Mouse (Mus musculus): ENCODE measurements at regions not wholly inside any gene's neighbourhood (a gene's known extent, or its start where the extent isn't known, plus 50 kb on each side); places are given as distances from the start of the nearest gene placed in this dataset.

DNA sequence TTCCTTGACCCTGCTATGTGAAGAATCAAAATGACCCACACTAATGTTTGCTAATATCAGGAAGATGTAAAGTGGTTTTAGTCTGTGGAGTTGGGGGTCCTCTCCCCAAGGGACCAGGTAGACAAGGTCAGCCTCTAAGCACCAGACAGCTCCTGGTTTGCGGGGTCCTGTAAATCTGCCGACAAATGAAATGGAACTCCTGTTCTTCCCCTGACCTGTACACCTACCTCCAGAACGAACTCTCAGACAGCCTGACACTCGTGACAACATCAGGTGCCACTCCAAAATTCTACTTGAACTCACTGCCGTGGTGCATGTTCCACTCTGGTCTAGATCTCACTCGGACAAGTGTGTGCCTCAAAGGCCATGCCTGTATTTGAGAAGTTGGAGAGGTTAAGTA, 121.8 kb upstream of the Cdkn3 start:
- DNase-seq (ENCODE audit: low spot score): no peak

DNA sequence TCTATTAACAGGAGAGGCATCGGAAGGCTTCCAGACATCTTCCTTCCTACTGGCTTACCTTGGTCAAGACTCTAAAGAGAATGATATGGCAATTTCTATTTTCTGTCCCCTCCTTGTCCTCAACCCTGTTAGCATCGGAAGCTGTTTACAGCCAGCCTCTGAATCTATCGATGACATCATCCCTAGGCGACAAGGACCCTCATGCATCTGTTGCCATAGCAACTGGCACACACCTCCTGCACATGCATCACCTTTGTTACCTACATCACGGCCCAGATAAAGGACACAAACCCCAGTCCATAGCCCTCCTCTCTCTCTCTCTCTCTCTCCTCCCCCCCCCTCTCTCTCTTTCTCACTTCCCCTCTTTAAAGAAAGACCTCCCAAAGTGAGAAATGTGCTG, 123.1 kb upstream of the Cdkn3 start:
- DNase-seq (ENCODE audit: low spot score): no peak

DNA sequence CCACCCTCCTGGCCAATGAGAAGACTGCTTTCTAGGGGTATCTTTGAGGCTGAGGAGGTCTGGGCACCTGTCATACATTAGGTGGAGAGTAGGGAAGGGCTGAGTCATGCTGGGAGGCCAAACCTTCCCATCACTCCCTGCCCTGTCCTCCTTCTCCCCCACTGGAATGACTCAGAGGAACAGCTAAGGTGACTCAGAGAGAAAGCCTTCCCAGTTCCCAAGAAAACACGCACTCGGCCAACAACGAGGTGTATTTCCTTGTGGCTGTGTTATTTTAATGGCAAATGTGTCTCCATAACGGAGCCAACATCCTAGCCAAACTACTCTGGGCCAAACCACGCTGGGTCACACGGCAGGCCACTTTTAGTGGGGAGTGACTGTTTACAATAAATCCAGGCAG, 124.0 kb upstream of the Cdkn3 start:
- DNase-seq (ENCODE audit: low spot score): no peak

DNA sequence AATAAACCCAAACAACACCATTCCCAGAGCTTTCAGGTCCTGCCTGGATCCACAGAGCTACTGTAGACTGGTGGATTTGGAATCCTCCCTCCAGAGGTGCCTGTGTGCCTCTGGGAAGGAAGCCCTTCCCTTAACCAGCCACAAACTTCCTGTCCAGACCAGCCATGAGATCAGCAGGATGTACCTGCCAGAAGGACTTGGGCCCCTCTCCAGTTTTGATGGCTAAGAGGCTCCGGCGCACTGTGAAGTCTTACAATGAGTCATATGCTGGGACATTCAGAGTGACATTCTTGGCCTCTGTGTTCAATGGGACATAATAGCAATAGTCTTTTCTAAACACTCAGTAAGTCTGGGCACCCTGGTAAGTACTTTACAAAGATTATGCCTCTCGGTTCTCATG, 125.0 kb upstream of the Cdkn3 start:
- no peak for DNase-seq (ENCODE audit: low spot score)

DNA sequence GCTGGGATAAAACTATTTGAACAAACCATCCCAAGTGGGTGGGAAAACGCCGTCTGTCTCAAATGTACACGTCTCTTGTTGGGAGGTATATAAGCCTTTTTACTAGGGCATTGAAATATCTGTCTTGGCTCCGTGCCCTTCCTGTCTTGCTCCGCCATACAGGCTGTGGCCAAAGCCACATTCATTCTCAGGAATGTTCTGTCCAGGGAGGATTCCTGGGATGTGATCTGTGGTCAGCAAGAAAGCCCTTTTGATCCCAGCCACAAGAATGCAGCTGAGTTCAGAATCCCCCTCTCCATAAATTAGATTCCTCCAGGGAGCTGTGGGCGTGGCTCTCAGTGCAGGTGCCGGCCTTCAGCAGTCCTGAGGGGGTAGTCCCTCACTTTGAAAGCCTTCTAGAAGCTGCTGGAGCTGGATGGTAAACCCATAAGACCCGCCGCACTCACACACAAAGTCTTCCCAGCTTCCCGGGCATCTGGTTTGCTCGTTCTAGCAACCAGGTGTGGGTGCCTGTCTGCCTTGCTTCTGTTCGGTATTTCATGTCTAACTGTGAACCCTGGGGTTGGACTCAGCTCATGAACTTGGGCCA, 125.6 kb upstream of the Cdkn3 start:
- no peak for DNase-seq (ENCODE audit: low spot score)

DNA sequence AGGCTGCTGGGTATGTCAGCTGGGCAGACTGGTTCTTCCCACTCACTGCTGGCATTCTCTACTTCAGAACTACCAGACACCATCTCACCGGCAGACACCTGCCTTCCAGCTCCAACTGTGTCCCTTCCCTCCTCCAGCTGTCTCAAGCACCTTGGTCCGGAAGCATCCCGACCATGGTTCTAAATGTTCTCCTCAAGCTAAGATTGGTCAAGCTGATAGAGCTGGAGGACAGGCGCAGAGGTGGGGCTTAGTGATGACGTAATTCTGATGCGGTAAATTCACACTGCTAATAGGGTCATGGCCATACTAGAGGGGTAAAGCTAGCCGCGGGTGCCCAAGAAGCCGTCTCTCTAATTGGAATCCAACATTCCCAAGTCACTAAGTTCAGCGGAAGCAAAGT, 126.1 kb upstream of the Cdkn3 start:
- DNase-seq (ENCODE audit: low spot score): no peak

DNA sequence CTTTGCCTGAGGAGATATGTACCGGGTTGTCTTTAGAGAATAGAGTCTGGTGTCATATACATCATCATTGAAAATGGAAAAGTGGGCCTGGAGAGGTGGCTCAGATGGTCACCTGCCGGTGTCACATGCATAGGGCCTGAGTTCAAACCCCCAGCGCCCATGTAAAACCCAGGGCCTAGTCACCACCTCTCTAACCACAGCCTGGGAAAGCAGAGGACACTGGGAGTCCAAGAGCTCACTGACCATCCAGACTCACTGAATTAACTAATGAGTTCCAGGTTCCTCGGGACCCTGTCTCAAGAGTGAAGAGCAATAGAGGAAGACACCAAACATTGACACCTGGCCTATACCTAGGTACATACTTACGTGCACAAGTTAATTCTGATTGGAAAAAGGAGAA, 132.7 kb upstream of the Cdkn3 start:
- no peak for DNase-seq (ENCODE audit: low spot score)

DNA sequence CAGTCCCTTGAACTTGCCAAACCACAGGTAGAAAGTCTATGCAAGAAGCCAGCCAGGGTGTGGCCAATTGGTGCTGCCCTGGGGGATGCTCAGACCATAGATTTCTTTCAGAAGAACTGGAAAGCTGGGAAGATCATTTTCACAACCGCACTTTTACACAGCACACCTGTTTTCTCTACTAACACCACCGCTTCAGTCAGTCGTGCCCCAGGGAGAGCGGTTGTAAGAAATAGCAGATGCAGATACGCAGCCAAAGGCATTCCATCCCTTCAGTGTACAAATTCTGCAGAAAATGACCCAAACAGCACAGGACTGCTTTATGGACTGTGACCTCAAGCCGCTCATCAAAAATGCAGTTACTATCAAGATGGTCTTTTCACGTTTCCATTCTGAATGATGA, 134.6 kb upstream of the Cdkn3 start:
- DNase-seq (ENCODE audit: low spot score): no peak

DNA sequence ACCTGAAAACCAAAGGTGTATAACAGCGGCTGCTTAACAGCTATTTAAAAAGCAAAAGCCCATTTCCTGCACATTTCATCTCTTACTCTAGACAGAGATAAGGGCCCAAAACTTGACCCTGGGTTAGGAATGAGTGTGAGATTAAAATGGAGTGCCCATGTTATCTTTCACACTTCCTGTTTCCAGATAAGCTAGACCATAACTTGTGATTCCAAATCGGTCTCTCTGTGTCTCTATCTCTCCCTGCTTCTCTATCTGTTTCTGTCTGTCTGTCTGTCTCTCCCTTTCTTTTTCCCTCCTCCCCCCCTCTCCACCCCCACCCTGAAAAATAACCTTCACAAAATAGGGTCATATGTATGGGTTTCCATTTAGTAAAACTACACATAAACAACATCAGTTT, 136.7 kb upstream of the Cdkn3 start:
- no peak for DNase-seq (ENCODE audit: low spot score)

DNA sequence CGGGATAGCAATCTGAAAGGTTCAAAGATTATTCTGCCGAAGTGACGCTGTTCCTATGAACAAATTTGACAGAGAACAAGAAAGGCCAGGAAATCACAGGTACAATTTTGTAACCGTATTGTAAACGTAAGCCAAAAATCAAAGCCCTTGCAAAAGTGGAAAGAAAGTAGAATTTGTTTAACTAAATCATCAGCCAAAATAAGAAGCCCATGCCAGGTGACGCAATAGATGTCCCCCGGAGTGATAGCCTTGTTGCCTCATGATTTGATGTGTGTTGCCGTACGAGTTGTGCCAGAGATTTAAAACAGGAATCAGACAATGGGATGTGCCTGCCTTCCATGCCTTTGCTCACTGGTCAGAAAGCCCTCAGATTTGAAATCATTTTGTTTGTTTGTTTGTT, 144.3 kb upstream of the Cdkn3 start:
- no peak for DNase-seq (ENCODE audit: low spot score)

DNA sequence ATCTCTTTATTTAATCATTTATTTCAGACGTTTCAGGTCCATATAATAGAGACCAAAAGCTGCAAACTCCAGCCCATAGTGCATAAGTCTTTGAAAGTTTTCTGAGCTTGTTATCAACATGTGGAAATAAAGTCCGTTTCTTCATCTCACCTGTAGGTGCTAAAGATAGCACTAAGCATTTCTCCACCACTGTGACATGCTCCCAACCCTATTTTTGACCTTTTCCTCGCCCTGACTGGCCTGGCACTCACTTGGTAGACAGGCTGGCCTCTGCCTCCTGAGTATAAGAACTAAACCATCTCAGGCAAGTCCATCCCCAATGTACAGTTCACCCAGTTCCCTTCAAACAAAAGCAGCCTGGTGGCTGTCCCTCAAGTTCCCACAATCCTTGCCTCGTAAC, 145.4 kb upstream of the Cdkn3 start:
- no peak for DNase-seq (ENCODE audit: low spot score)

DNA sequence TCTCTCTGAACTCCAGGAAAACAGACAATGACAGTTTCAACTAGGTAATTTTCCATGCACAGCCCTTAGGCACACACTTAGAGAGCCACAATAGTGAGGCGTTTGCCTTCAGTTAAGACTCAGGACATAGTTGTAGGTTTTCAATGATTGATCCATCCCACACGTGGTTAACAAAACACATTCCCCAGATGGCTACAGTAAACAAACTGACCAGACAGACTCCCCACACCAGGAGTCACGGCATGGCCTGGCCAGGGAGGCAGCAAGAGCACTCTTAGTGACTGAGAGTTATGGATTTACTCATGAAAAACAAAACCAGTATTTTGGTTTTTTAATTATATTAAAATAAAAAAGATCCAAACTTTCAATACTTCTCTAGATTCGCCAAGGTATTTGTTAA, 146.6 kb upstream of the Cdkn3 start:
- no peak for DNase-seq (ENCODE audit: low spot score)

DNA sequence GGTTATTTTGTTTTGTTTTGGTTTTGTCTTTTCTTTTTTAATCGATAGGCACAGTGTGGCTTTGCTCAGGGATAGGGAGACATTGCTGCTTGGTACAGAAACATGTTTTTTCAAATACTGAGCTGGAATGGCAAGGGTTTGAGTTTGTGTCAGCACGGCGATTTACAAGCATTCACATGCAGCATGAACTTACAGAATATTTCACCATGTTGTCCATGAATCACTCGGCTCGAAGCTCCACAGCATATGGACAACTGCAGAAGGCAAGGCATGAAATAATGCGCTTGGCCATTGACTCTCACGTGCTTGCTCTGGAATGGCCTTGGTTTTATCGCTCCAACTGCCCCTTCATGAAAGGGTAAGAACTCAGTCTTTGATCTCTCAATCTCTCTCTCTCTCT, 147.1 kb upstream of the Cdkn3 start:
- no peak for DNase-seq (ENCODE audit: low spot score)

DNA sequence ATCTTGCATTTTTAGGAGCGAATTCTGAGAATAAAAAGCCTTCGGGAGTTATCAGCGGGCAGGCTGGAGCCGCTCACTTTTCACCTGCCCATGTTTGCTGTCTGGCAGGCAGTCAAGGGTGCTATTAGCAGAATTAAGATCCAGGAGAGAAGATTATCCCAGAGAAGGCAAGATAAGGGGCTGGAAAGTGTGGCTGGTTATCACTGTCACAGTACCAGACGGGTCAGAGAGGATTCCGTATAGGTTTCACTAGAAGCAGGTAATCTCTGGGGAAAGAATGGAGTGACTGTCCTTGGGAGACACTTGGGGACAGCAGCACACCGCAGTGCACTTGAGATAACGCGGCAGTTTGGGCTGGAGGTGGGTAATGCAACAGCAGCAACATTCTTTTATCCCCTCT, 147.8 kb upstream of the Cdkn3 start:
- DNase-seq (ENCODE audit: low spot score): no peak

DNA sequence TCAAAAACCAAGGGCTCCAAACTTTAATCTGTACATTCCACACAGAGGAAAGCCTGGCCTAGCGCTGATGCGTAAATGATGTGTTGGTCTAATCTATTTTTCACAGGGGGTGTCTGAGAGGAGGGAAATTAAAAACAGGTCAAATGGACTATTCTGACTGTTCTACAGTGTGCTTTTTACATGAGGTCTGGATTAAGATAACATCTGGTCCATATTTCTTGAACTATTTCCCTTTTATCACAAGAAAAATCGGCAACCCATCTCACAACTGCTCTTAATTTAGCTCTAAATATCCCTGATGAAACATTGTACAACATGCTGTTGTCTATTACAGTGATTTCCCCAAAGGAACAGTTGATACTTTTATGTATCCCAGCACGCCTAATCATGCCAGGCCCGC, 149.4 kb upstream of the Cdkn3 start:
- DNase-seq (ENCODE audit: low spot score): no peak

DNA sequence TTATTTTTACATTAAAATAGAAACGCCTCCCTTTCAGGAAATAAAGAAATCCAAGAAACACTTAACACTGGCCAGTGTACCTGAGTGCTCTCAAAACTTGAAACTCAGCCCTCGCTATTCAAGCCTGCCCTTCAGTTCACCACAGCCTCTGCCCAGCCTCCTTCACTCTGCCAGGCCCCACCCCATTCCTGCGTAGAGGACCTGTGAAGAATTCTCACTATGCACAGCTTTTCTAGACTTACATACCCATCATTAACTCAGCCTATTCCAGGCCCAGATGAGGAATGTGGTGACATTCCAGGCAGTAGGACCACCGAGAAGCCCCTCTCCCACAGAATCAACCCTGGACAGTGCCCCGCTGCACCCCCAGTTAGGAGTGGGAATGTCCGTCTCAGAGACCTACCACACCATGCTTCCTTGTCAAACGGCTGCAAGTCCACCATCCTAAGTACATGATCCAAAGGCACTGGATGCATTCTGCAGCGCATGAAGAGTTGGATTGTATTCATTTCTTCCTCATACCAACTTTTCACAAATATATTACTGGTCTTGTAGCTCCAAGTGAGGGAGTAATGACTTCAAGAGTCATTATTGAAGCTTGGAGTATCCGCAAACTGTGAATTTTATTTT, 150.0 kb upstream of the Cdkn3 start:
- no peak for DNase-seq (ENCODE audit: low spot score)

DNA sequence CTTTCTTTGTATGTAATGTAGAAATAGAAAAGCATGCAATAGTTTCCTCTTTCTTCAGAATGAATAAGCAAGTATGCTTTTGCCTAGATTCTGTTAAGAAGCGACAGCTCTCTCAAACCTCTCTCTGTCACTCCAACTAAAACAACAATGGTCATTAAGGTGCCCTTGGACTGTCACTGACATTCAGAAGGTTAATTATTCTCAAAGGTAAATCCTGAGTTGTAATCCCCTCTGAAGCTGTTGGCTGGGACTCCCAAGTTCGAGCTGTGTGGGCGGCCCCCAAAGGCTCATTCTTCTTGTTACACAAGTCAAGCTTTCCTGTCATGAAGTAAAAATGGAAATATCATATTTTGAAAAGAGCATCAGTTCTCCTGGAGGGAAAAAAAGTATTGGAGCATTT, 153.6 kb upstream of the Cdkn3 start:
- no peak for DNase-seq (ENCODE audit: low spot score)

DNA sequence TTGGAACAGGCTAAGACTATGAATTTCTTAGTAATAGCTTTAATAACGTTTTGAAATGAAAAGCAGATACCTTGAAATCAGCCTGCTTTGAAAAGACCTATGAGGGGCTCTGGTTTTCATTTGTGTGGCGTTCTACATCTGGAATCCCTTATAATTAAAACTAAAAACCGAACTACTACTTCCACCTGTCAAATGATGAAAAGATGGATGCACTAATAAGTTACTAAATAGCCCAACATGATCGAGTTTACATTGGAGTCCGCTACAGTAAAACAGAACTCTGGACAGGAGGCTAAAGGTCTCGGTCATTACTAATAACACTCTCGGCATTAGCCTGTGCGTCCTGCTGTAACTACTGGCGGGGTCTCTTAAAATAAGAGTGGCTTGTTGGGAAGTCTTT, 154.3 kb upstream of the Cdkn3 start:
- no peak for DNase-seq (ENCODE audit: low spot score)

DNA sequence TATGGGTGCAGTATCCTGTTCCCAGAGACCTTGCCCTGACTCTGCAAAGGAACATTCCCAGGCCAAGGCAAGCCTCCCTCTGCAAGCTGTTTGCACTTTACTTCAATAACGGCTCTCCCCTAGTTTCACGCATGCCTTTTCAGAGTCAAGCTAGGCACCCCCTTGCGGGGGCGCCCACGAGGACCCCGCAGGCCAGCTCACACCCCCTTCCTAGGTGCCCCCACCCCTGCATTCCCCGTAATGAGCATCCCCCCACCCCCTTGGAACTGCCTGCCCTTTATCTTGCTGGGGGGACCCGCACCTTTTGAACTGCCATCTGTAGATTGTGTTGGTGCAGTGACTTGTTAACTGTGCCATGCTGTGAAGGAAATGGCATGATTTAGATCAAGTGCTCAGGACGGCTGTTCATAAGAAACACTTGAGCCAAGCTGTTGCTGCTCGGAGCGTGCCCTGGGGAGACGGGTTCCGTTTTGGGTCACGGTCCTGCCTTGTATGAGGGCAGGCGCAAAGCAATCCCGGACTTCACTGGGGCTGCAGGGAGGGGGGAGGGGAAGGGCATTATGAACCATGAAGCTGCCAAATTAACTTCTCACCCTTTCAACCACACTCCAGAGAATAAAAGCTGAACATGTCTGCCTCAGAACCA, 155.3 kb upstream of the Cdkn3 start:
- DNase-seq (ENCODE audit: low spot score): no peak

DNA sequence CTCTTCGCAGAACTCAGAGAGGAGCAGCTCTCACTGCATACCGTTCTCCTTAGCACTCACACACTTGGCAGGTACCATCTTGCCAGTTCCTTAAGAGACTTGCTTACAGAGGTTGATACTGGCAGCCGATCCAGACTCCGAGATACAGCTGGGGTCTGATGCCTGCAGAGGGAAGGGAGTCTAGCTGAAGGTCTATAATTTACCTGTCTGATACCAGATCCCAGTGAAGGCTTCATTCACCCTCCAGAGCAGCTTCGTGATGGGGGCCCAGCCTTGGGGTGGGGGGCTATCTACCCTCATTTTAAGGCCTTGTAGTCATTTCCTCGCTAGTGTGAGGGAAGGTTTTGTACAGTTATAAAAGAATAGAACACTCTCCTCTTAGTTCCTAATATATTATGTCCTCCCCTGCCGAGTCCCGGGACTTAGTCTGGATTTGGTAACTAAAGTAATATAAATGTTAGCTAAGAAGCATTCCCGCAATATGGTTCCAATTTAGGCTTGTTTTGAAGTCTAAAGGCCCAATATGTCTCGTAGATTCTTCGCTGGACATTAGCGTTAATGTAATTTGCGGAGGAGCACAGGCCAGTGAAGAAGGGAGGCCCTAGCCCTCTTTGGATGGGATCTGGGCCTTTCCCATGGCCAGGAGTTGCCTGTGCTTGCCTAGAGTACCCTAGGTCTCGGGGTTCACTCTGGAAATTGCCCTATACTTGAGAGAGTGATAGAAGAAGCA, 156.0 kb upstream of the Cdkn3 start:
- no peak for DNase-seq (ENCODE audit: low spot score)

DNA sequence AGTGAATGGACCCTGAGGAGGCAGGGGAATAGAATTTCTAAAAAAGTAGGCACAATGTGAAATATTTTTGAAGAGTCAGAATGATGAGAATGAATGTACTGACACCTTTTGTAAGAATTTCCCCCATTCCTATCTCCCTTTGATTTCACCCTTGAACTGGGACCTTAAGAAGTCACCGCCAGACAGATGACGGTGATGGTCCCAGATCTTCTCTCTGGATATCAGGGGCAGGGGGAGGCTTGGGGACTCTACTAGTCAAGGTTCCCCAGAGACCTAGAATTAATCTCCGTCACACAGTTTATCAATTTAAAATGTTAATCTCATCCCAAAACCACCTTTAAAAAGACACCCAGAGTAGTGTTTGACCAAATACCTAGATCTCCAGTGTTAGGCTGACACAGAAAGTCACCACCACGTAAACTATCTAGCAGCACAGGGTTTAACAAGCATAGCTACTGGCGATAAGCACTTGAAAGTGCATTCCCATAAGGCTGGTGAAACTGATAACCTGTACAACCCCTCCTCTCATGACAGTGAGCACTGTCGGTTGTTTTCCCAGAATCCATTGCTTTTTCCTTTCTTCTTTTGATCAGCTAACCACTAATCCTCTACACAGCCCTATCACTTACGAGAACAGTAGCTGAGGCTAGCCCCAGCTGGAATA, 163.5 kb upstream of the Cdkn3 start:
- no peak for DNase-seq (ENCODE audit: low spot score)

DNA sequence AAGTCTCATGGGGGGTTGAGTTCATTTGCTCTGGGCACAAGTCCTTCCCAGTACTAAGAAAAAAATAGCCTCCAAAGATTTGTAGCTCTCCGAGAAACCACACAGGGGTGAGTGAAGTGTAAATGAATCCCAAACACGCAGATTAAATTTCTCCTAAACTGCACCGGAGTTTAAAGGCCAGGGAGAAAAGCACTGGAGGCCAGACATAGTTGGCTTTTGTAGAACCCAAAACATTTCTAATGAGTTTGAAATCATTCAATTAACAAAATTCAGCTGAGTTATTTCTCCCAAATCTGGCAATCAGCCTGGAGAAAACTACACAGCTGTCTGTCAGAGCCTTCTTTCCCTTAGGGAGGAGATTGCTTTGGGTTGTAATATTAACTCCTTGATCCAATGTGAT, 166.2 kb upstream of the Cdkn3 start:
- no peak for DNase-seq (ENCODE audit: low spot score)
